Mouse (Mus musculus) heart, adult 2 months (tissue): ENCODE data around the gene Srgap2. TPM values are rescaled to one million over a fixed set of nuclear protein-coding genes. Genes with fewer than 3 reads are reported as not detected.

Source experiments
- DNase-seq, 2 experiments: peaks; one replicate each; pipeline ENCODE4 v3.0.0; 2021
- H3K27ac ChIP-seq: fragments of 200-600 bp; 2 replicates; pipeline ENCODE4 v1.8.1; 2022
- H3K27me3 ChIP-seq: fragments of 200-500 bp; 2 replicates; pipeline ENCODE4 v1.6.1; 2012; ENCODE audit warnings: mild to moderate bottlenecking, low read length, inconsistent platforms, mixed read lengths; ENCODE audit not compliant: control insufficient read depth, insufficient read depth
- H3K36me3 ChIP-seq: fragments of 200-500 bp; 2 replicates; pipeline ENCODE4 v1.6.1; 2012; ENCODE audit warnings: low read length, inconsistent platforms; ENCODE audit not compliant: control insufficient read depth, insufficient read depth
- H3K4me1 ChIP-seq: fragments of 200-500 bp; 2 replicates; pipeline ENCODE4 v1.6.1; 2011; ENCODE audit warnings: low read length; ENCODE audit not compliant: control insufficient read depth, insufficient read depth
- H3K4me3 ChIP-seq: fragments of 200-600 bp; 2 replicates; pipeline ENCODE4 v1.8.1; 2022
- H3K79me2 ChIP-seq: fragments of 200-500 bp; replicated peaks from 2 replicates; pipeline ENCODE4 v1.6.1; 2012; ENCODE audit warnings: mild to moderate bottlenecking, inconsistent platforms, low read length, moderate library complexity, mixed read lengths; ENCODE audit not compliant: control insufficient read depth, insufficient read depth
- H3K9ac ChIP-seq: fragments of 200-500 bp; 2 replicates; pipeline ENCODE4 v1.6.1; 2012; ENCODE audit warnings: low read depth, mild to moderate bottlenecking, control low read depth, inconsistent platforms, low read length, mixed read lengths
- CTCF ChIP-seq: fragments of 200-600 bp; IDR thresholded peaks from 2 replicates; pipeline ENCODE4 v1.8.1; 2022; ENCODE audit warnings: antibody characterized with exemption, mild to moderate bottlenecking, moderate library complexity
- EP300 ChIP-seq: fragments of 200-500 bp; IDR thresholded peaks from 2 replicates; pipeline ENCODE4 v1.6.1; 2011; ENCODE audit warnings: low read depth, low read length, control low read depth; ENCODE audit not compliant: insufficient read depth
- POLR2A ChIP-seq: fragments of 200-500 bp; IDR thresholded peaks from 2 replicates; pipeline ENCODE4 v1.6.1; 2011; ENCODE audit warnings: mild to moderate bottlenecking, low read depth, low read length, control low read depth; ENCODE audit not compliant: insufficient read depth
- WGBS: fragments of 180-500 bp; shearing (Covaris S2); methylation state at CpG from one replicate; pipeline ENCODE4 v1.1.7; 2018; 5-methylcytosine and 5-hydroxymethylcytosine counted together
- intact Hi-C: fragments of 180-260 bp; cut with DNase I; formaldehyde crosslinking; loops from one replicate; pipeline ENCODE4 v1.15.1; 2025
- polyA plus RNA-seq: library from polyadenylated mRNA; depleted of rRNA; stranded (reverse); fragments of >200 nt; gene quantifications from 2 replicates; pipeline ENCODE4 v1.2.3, GENCODE M21; 2012
- total RNA-seq, 2 experiments: library from RNA; stranded (reverse); gene quantifications; 2 replicates each; pipeline ENCODE4 v1.2.3; 2021

Srgap2 gene
- total and polyA plus RNA-seq, 3 experiments = 15.2 to 20.5 (median 15.9) TPM

DNA sequence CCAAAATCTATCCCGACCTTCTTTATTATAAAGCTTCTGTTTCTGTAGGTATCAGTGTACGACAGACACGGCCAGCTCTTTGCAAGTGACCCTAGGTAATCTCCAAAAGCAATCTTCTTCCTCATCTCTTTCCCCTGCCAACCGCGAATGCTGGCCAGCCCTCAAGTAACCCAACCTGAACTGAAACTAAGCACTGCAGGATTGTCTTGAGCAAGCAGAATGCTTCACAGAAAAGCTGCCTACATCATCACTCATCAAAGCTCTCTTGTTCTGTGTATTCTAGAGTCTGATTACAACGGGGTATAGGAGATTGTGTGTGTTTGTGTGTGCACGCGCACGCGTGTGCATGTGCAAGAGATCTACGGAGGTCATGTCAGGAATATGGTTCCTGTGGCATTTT lies 88.6 kb downstream of the Srgap2 start:
- intact Hi-C loops = loop anchor here (5.0 kb wide), 1 partner anchor 39 kb away; no protein-coding TSS in a partner anchor
- no peak overlapping the region for H3K27ac ChIP-seq
- no peak overlapping the region for H3K4me3 ChIP-seq
- no peak for DNase-seq
- no peak overlapping the region for H3K9ac ChIP-seq
- H3K27me3 ChIP-seq = no peaks in the 10 kb centered on the region
- peaks cover 4% of the 10 kb centered on the region for H3K4me1 ChIP-seq
- 73% methylated on average over 11 of the region's 11 CpGs for WGBS
- peaks cover 9% of the 10 kb centered on the region for H3K79me2 ChIP-seq
- TF ChIP-seq POLR2A (no peak), EP300 (no peak), CTCF (no peak)
- H3K36me3 ChIP-seq = peaks cover 2% of the 10 kb centered on the region

DNA sequence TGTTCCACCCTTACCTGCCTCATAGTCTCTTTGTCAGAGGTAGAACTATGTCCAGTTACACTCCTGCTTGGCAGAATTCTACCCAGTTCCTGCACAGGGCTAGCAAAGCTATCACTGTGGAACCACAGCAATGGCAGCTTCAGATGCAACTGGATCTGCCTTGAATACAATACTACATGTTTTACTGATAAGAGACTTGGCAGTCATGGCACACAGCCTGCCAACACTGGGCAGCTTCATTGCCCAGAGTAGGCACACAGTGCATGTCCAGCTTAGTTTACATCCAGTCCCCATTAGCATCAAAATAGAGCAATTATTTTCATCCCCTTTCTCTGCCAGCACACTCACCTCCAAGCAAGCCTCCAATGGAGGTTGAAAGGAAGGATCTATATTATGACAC lies 89.2 kb downstream of the Srgap2 start:
- Histone ChIP-seq H3K36me3 (peaks cover 2% of the 10 kb centered on the region), H3K9ac (no peak overlapping the region), H3K4me1 (peaks cover 4% of the 10 kb centered on the region), H3K79me2 (peaks cover 9% of the 10 kb centered on the region), H3K27me3 (no peaks in the 10 kb centered on the region), H3K4me3 (no peak overlapping the region), H3K27ac (no peak overlapping the region)
- intact Hi-C loops = loop anchor here (5.0 kb wide), 1 partner anchor 39 kb away; no protein-coding TSS in a partner anchor
- peak in 1 of 2 experiments; percentile 46 for DNase-seq
- TF ChIP-seq CTCF = no peak
- no peak for TF ChIP-seq EP300
- TF ChIP-seq POLR2A = no peak

DNA sequence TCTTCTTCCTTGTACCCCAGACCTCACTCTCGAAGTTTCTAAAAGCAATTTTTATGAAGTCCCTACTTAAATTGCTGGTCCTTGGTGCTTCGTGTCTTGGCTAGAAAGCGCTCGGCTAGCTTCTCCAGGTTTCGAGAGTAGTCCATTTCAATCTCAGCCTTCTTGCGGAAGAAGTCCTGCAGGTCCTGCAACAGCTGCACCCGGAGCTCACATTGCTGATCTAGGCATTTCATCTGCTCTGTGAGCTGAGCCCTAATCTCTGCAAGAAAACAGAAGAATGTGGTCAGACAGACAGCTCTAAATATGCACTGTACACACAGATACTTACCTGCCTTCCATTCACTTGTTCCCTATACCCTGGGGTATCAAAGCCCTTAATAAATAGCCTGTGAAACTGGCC lies 90.5 kb downstream of the Srgap2 start:
- TF ChIP-seq CTCF = no peak
- TF ChIP-seq POLR2A = no peak
- no peak for TF ChIP-seq EP300
- Histone ChIP-seq H3K27ac (no peak overlapping the region), H3K27me3 (no peaks in the 10 kb centered on the region), H3K4me1 (peaks cover 8% of the 10 kb centered on the region), H3K9ac (no peak overlapping the region), H3K36me3 (peaks cover 8% of the 10 kb centered on the region), H3K4me3 (no peak overlapping the region), H3K79me2 (peaks cover 9% of the 10 kb centered on the region)
- intact Hi-C loops = loop anchor here (5.0 kb wide), 1 partner anchor 41 kb away; no protein-coding TSS in a partner anchor
- 85% methylated on average over 7 of the region's 7 CpGs for WGBS
- DNase-seq = no peak

DNA sequence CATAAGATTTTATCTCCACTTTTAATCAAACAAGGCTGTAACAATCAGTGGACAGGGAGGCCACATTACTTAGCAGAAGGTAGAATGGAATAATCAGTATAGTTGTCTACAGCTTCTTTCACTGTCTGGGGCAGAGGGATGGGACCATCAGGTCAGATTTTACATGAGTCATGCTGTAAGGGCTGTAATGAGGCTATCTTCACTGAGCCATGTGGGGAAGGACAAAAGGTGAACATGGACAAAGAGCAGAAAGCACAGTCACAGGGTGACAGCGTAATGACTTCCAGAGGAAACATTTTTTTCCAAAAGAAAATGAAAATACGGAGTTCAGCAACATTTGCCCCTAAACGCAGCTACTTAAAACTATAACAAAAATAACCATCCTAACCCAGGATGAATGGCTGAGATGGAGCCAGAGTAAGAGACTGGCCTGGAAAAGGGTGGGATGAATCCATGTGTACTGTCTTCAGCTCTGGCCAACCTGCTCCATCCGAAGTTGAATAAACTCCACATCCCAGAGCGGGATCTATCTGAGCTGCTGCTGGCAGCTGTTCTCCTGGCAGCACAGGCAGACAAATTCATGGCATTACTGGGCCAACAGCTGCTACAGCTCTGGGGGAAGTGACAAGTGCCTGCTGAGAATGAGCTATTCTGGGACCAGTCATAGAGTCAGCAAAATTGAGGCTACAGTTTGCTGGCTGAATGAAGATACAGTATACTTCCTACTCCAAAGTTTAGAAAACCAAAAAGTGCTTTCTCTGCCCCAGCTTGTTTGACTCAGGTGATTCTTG lies 95.5 kb downstream of the Srgap2 start:
- WGBS = 13% methylated on average over 5 of the region's 5 CpGs
- intact Hi-C loops = loop anchor here (5.0 kb wide), 2 partner anchors 69 to 96 kb away; partner anchors contain the start of genes Fam72a and Srgap2
- H3K9ac ChIP-seq = no peak overlapping the region

DNA sequence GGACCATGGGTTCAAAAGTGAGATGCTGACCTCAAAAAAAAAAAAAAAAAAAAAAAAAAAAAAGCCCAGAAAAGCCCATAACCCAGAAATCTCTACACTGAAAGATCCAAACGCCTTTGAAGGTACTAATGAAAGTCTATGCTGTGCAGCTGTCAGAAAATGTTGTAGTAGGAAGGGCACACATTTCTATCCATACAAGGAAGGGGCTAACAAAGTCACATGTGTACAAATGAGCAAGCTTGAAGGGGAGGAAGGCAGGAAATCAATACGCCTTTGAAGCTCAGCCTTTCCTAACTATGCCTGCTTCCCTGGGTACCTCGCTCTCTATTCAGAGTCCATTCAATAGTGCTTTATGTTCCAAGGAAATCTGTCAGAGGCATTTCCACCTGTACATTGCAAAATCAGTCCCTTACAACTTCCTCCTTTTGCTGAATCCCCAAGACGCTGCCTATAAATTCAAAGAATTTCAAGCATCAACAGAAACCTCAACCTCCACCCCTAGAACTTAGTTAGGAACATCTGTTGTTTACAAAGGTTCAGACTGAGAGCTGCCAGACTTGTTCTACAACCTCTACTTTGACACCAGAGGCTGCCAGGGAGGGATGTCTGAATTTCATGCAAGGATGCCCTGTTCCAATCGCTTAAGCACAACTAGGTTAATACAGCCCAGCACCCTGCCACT lies 99.9 kb downstream of the Srgap2 start:
- no peaks in the 10 kb centered on the region; the same call in 1 of the 2 replicates for H3K79me2 ChIP-seq
- H3K27ac ChIP-seq = peak overlapping the region; percentile 26; the same call in 1 of the 2 replicates
- intact Hi-C loops = loop anchor here (5.0 kb wide), 1 partner anchor 80 kb away; no protein-coding TSS in a partner anchor

More for the DNA sequence above, 95.5 kb downstream of the Srgap2 start:
- Histone ChIP-seq H3K36me3 (peaks cover 23% of the 10 kb centered on the region), H3K27me3 (no peaks in the 10 kb centered on the region), H3K79me2 (peaks cover 3% of the 10 kb centered on the region), H3K4me1 (peaks cover 16% of the 10 kb centered on the region), H3K27ac (peak overlapping the region; percentile 68), H3K4me3 (no peak overlapping the region)
- peak; percentile 72 to 84 for DNase-seq
- TF ChIP-seq CTCF = no peak
- TF ChIP-seq EP300 = peak; percentile 90
- TF ChIP-seq POLR2A = 0 out of 2 replicates have a peak, but pooled peaks have one; percentile 5

DNA sequence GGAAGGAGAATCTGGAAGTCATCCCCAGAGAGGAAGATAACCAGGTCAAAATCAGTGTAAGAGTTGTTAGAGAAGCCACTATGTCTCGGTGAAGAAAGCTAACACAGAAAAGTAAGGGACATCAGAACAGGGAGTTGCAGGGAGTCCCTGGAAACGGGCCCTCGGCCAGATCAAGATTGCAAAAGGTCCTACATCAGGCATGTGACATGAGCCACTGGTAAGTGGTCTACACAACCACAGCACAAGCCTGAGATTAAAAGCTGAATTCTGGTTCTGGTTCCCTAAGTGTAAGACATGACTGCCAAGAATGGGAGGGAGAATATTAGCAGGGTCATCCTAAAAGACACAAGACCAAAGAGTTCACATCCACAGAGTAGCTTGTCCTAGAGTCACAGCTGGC lies 104.1 kb downstream of the Srgap2 start:
- 47% methylated on average over 3 of the region's 3 CpGs for WGBS
- H3K9ac ChIP-seq = no peak overlapping the region
- no peaks in the 10 kb centered on the region for H3K27me3 ChIP-seq
- H3K4me1 ChIP-seq = peaks cover 11% of the 10 kb centered on the region
- intact Hi-C loops = no loop called here
- no peaks in the 10 kb centered on the region; the same call in 1 of the 2 replicates for H3K79me2 ChIP-seq
- H3K27ac ChIP-seq = no peak overlapping the region
- no peak overlapping the region for H3K4me3 ChIP-seq
- peaks cover 17% of the 10 kb centered on the region for H3K36me3 ChIP-seq
- no peak for DNase-seq
- TF ChIP-seq POLR2A (no peak), EP300 (no peak), CTCF (no peak)

More for the DNA sequence above, 99.9 kb downstream of the Srgap2 start:
- WGBS = 44% methylated on average over 5 of the region's 5 CpGs
- Histone ChIP-seq H3K27me3 (no peaks in the 10 kb centered on the region), H3K36me3 (peaks cover 22% of the 10 kb centered on the region), H3K4me1 (peaks cover 15% of the 10 kb centered on the region), H3K9ac (no peak overlapping the region), H3K4me3 (no peak overlapping the region)
- DNase-seq = no peak
- TF ChIP-seq POLR2A (no peak), EP300 (no peak), CTCF (no peak)
